Mouse (Mus musculus) lung, adult 2 months (tissue): ENCODE measurements at regions not wholly inside any gene's neighbourhood (a gene's known extent, or its start where the extent isn't known, plus 50 kb on each side); places are given as distances from the start of the nearest gene placed in this dataset.

Experiments used
- DNase-seq: peaks from one replicate; pipeline ENCODE4 v3.0.0; 2022
- H3K4me1 ChIP-seq: fragments of 200-500 bp; 2 replicates; pipeline ENCODE4 v1.6.1; 2011; ENCODE audit warnings: low read length; ENCODE audit not compliant: control insufficient read depth, insufficient read depth
- H3K4me3 ChIP-seq: fragments of 200-500 bp; replicated peaks from 2 replicates; pipeline ENCODE3; 2011; ENCODE audit warnings: low read depth, mild to moderate bottlenecking, control low read depth, low read length; ENCODE audit errors: extremely low read depth
- CTCF ChIP-seq: fragments of 200-500 bp; IDR thresholded peaks from 2 replicates; pipeline ENCODE4 v1.5.1; 2011; ENCODE audit warnings: mild to moderate bottlenecking, low read length, control low read depth; ENCODE audit not compliant: insufficient read depth
- POLR2A ChIP-seq: fragments of 200-500 bp; IDR thresholded peaks from 2 replicates; pipeline ENCODE4 v1.6.1; 2011; ENCODE audit warnings: low read depth, mild to moderate bottlenecking, control low read depth, low read length, borderline replicate concordance; ENCODE audit errors: extremely low read depth
- WGBS: fragments of 180-500 bp; shearing (Covaris S2); methylation state at CpG from one replicate; pipeline ENCODE4 v1.1.7; 2018; 5-methylcytosine and 5-hydroxymethylcytosine counted together

- DNase-seq, result no peak
- Histone ChIP-seq H3K4me3 (no peak overlapping the region), H3K4me1 (peaks cover 11% of the 10 kb centered on the region)
- WGBS, result 49% methylated on average over 8 of the region's 8 CpGs
- TF ChIP-seq POLR2A (no peak), CTCF (no peak)
Measured at GRCm38 (mm10) chr2:128393401-128393800, 197.6 kb upstream of the Spdye4c start.

DNA sequence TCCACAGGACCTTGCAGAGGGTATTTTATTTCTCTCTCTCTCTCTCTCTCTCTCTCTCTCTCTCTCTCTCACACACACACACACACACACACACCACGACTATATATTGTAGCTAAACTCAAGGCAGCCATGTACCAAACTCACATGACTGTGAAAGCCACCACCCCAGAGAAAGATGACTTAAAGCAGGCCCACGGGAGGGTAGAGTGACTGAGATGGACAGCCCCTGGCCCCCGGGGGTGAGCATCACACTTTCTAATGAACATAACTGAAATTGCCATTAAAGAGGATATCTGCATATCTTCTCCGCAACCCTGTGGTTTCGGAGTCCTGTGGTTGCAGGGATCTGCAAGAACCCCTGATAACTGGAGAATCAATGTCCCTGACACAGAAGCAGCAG lies 197.1 kb upstream of the Spdye4c start:
- no peak for DNase-seq
- TF ChIP-seq POLR2A, result no peak
- TF ChIP-seq CTCF, result no peak
- H3K4me1 ChIP-seq, result peaks cover 11% of the 10 kb centered on the region
- 81% methylated on average over 5 of the region's 5 CpGs for WGBS
- H3K4me3 ChIP-seq, result no peak overlapping the region

DNA sequence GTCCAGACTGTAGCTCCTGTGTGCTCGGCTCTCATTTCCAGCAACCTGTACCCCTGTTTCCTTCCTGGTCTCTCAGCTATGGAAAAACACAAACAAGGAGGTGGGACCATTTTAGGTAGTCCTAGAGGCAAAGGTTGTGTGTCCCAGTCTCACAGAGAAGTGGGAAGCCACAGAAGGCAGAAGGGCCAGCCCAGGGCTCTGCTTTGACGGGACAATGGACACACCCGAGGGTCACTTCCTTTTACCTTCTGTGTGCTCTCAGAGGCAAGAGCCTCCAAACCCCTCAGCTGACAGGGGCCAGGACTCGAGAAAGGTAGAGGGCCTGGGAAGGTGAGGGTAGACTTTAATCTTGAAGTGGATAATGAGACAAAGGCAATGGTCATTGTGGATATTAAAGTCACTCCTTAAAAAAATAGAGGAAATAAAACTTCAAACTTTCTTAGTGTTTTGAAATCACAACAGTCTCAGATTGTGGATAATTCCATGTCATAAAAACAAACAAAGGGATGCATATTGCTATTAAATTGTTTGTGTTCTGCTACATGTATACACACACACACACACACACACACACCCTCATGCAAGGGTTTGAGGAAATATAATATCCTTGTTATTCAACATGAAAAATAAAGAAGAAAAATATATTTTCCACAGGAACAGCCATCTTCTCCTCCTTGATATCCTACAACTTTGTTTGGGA lies 195.6 kb upstream of the Spdye4c start:
- H3K4me3 ChIP-seq, result no peak overlapping the region
- WGBS, result 34% methylated on average over 4 of the region's 4 CpGs
- DNase-seq, result no peak

GRCm38 (mm10) chr2:128396008-128396346 lies 195.0 kb upstream of the Spdye4c start:
- WGBS, result under 1% methylated on average over 9 of the region's 9 CpGs
- Histone ChIP-seq H3K4me1 (peaks cover 9% of the 10 kb centered on the region), H3K4me3 (no peak overlapping the region)
- peak; percentile 94 for TF ChIP-seq CTCF
- TF ChIP-seq POLR2A, result no peak
- DNase-seq, result peak; percentile 96

More for the DNA sequence above, 195.6 kb upstream of the Spdye4c start:
- TF ChIP-seq POLR2A, result no peak
- TF ChIP-seq CTCF, result no peak
- H3K4me1 ChIP-seq, result peaks cover 9% of the 10 kb centered on the region

- DNase-seq, result no peak
- TF ChIP-seq POLR2A (no peak), CTCF (no peak)
- WGBS, result 83% methylated on average over 8 of the region's 8 CpGs
- H3K4me1 ChIP-seq, result peaks cover 3% of the 10 kb centered on the region; the same call in 1 of the 2 replicates
- no peak overlapping the region for H3K4me3 ChIP-seq
Measured at GRCm38 (mm10) chr2:128401359-128401758, 189.7 kb upstream of the Spdye4c start.

GRCm38 (mm10) chr2:128403143-128403935 lies 187.7 kb upstream of the Spdye4c start:
- 59% methylated on average over 11 of the region's 11 CpGs for WGBS
- no peak for DNase-seq
- TF ChIP-seq POLR2A, result no peak
- TF ChIP-seq CTCF, result no peak
- Histone ChIP-seq H3K4me3 (no peak overlapping the region), H3K4me1 (peaks cover 3% of the 10 kb centered on the region; the same call in 1 of the 2 replicates)

DNA sequence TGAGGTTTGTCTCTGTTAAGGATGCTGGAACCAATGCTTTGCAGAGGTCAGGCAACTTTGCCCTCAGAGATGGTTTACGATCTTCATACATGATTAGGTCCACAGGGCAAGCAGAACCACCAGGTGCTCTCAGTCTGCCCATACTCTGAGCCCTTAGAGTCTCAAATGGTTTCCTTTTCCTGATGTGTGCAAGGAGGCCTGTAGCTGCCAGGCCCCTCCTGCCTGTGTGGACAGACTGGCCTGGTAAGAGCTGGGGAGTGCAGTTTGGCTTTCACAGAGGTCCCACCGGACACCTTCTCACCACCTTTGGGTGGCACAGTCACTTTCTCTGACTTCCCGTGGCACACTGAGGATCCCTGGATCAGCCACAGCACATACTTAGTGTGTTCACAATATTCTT lies 186.6 kb upstream of the Spdye4c start:
- TF ChIP-seq POLR2A (no peak), CTCF (no peak)
- no peak for DNase-seq
- H3K4me3 ChIP-seq, result no peak overlapping the region
- 88% methylated on average over 3 of the region's 3 CpGs for WGBS
- H3K4me1 ChIP-seq, result peaks cover 3% of the 10 kb centered on the region; the same call in 1 of the 2 replicates

GRCm38 (mm10) chr2:128407076-128407475 lies 183.9 kb upstream of the Spdye4c start:
- H3K4me1 ChIP-seq, result peaks cover 3% of the 10 kb centered on the region; the same call in 1 of the 2 replicates
- 59% methylated on average over 7 of the region's 7 CpGs for WGBS
- DNase-seq, result no peak
- no peak for TF ChIP-seq CTCF
- TF ChIP-seq POLR2A, result no peak
- H3K4me3 ChIP-seq, result no peak overlapping the region

DNA sequence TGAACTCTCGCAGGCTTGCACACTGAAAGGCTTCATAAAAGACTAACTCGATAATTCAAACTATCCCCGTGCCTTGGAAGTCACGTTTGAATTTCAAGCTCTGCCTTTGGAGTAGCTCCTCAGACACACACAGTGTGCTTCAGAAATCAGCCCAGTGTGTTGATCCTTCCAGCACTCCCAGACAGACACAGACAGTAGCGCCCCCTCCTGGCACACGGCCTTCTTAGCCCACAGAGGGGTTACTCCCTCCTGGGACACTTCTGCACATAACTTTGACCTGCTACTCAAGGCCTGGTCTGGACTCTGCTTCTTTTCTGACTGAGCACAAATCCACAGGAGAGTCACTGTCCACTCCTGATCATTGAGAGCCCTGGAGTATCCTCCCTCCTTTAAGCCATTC lies 182.3 kb upstream of the Spdye4c start:
- TF ChIP-seq POLR2A (no peak), CTCF (peak; percentile 65)
- peak; percentile 52 for DNase-seq
- Histone ChIP-seq H3K4me3 (no peak overlapping the region), H3K4me1 (0 out of 2 replicates have a peak, but pooled peaks cover 3% of the 10 kb centered on the region)
- WGBS, result 46% methylated on average over 6 of the region's 6 CpGs

- H3K4me1 ChIP-seq, result no peaks in the 10 kb centered on the region
- peak; percentile 59 for DNase-seq
- WGBS, result 23% methylated on average over 10 of the region's 10 CpGs
- TF ChIP-seq CTCF (peak; percentile 86), POLR2A (no peak)
- H3K4me3 ChIP-seq, result no peak overlapping the region
Measured at GRCm38 (mm10) chr2:128412352-128412751, 178.7 kb upstream of the Spdye4c start.
